Mouse (Mus musculus) heart, adult 9 months (tissue): ENCODE data around the gene Slc16a6.

Experiments used
- DNase-seq, 2 experiments: peaks; one replicate each; pipeline ENCODE4 v3.0.0; 2022; ENCODE audit warnings: low spot score in 2 of 2

Gene Slc16a6

DNA sequence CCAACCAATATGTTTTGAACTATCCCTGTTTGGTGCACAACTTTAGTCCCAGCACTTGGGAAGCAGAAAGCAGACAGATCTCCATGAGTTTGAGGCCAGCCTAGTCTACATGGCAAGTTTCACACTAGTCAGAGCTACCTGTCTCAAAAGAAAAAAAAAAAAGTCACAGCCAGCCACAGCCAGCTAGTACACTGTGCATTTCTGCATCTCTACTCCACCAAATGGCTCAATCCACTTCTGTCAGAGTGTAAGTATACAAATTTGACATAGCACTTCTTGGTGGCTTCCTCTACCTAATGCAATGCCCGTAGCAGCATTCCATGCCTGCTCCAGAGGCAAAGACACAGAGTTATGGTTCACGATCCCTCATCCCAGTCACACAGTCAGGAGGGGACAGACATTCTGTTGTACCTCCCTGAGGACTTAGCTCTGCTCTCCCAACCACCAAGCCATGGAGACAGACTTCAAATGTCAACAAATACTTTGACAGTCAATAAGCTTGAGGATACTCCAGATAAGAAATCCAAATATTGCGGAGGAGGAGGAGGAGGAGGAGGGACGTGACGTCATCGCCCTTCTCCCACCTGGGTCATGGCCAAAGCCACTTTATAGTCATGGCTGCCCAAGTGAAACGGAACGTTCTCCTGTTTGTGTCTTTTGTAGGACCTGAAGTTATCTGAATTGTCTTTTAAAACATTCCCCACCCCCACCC, 56.5 kb downstream of the Slc16a6 start:
- DNase-seq, result no peak

DNA sequence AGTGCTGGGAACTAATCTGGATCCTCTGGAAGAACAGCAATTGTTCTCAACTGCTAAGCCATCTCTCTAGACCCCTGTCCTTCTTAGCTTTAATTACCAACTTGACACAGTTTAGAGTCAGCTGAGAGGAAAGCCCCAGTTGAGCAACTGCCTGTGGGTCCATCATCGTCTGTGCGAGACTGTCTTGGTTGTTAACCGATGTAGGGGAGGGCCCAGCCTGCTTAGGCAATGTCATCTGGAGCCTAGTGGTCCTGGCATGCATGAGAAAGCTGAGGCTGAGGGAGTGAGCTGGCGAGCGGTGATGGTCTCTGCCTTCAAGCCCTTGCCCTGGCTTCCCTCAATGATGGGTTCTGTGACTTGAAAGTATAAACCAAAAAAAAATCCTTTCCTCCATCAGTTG, 58.6 kb downstream of the Slc16a6 start:
- no peak for DNase-seq

- DNase-seq, result no peak
Measured at GRCm38 (mm10) chr11:109413617-109414016, 59.8 kb downstream of the Slc16a6 start, which contains the start of gene 9930022D16Rik. TSS of gene 9930022D16Rik (plus strand) at chr11:109413917.

DNA sequence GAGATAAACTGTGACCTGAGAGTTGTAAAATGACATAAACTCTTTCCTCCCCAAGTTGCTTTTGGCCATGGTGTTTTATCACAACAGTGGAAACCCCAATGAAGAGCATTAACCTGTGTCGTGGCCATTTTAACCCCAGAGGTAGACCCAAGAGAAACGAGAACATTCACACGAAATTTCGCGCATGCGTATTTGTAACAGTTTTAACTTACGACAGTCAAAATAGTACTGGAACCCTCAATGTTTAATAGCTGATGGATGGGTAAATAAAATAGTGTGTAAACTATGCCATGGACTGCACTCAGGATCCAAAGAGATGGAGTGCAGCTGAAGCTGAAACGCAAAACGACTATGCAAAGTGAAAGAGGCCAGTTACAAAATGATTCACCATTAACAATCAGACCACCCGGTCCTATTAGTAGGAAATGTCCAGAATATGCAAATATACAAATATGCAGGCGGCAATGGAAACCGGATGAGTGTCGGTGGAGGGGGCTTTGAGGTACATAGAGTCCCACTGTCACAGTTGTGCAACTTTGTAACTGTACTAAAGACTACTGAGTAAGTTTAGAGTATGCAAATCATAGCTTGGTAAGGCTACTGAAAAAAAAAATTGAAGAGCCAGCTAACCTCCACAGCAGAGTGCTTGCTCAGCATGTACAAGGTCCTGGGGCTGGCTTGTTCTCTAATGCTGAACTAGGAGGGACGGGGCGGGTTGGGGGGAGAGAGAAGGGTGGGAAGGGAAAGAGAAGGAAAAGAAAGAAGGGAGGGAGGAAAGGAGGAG, 63.0 kb downstream of the Slc16a6 start:
- DNase-seq, result no peak

DNA sequence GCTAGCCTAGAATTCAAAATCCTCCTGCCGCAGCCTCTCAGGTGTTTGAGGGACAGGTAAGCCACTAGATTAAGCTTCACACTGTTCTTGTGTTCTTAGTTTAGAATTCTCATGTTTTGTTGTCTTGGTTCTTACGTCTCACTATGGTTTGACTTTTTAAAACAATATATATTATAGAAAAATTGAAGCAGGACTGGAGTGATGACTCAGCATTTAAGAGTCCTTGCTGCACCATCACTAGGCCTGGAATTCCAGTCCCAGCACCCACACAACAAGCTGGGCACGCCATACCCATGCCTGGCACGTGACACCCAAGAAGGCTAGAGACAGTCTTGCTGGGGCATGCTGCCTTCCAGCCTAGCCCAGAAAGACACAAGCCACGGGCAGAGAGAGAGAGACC, 67.0 kb downstream of the Slc16a6 start:
- DNase-seq, result no peak
